Mouse (Mus musculus) midbrain, postnatal 0 days (tissue): ENCODE measurements at regions not wholly inside any gene's neighbourhood (a gene's known extent, or its start where the extent isn't known, plus 50 kb on each side); places are given as distances from the start of the nearest gene placed in this dataset.

Experiments used
- ATAC-seq: fragments of 200-750 bp; cut with Nextera tagmentation; 2 replicates; pipeline ENCODE4 v1.8.0; 2017; ENCODE audit warnings: moderate number of reproducible peaks, mild to moderate bottlenecking, moderate TSS enrichment, moderate library complexity; ENCODE audit not compliant: low FRiP score
- DNase-seq: peaks from one replicate; pipeline ENCODE4 v3.0.0-alpha.2; 2015; ENCODE audit warnings: low spot score
- H3K27ac ChIP-seq: fragments of 300-500 bp; sonication (generic); 2 replicates; pipeline ENCODE4 v1.5.1; 2014; ENCODE audit warnings: low read depth, mild to moderate bottlenecking, low read length, mixed read lengths
- H3K27me3 ChIP-seq: fragments of 300-500 bp; sonication (generic); 2 replicates; pipeline ENCODE4 v1.6.1; 2014; ENCODE audit warnings: low read length, control low read depth, mixed read lengths; ENCODE audit not compliant: insufficient read depth
- H3K36me3 ChIP-seq: fragments of 300-500 bp; sonication (generic); 2 replicates; pipeline ENCODE4 v1.6.1; 2014; ENCODE audit warnings: low read length, control low read depth, mixed read lengths; ENCODE audit not compliant: insufficient read depth
- H3K4me1 ChIP-seq: fragments of 300-500 bp; sonication (generic); 2 replicates; pipeline ENCODE4 v1.6.1; 2014; ENCODE audit warnings: mild to moderate bottlenecking, control low read depth, antibody characterized with exemption, low read length, mixed read lengths; ENCODE audit not compliant: insufficient read depth
- H3K4me2 ChIP-seq: fragments of 300-500 bp; sonication (generic); 2 replicates; pipeline ENCODE4 v1.6.1; 2014; ENCODE audit warnings: low read depth, mild to moderate bottlenecking, low read length, mixed read lengths; ENCODE audit not compliant: poor library complexity, severe bottlenecking
- H3K4me3 ChIP-seq: fragments of 300-500 bp; sonication (generic); 2 replicates; pipeline ENCODE4 v1.5.1; 2014; ENCODE audit warnings: low read depth, mild to moderate bottlenecking, low read length, moderate library complexity
- H3K9ac ChIP-seq: fragments of 300-500 bp; sonication (generic); replicated peaks from 2 replicates; pipeline ENCODE4 v1.6.1; 2014; ENCODE audit warnings: mild to moderate bottlenecking, low read length, moderate library complexity, mixed read lengths; ENCODE audit not compliant: poor library complexity, severe bottlenecking
- H3K9me3 ChIP-seq: fragments of 300-500 bp; sonication (generic); 2 replicates; pipeline ENCODE4 v1.6.1; 2016; ENCODE audit warnings: low read length, control low read depth
- CTCF ChIP-seq: IDR thresholded peaks from 2 replicates; pipeline ENCODE4 v1.5.1; 2016; ENCODE audit warnings: antibody characterized with exemption, mild to moderate bottlenecking
- WGBS: fragments of 180-500 bp; shearing (Covaris S2); extraction: QIAGEN DNeasy Blood & Tissue Kit; methylation state at CpG from one replicate; pipeline ENCODE4 v1.1.7; 2014; 5-methylcytosine and 5-hydroxymethylcytosine counted together

DNA sequence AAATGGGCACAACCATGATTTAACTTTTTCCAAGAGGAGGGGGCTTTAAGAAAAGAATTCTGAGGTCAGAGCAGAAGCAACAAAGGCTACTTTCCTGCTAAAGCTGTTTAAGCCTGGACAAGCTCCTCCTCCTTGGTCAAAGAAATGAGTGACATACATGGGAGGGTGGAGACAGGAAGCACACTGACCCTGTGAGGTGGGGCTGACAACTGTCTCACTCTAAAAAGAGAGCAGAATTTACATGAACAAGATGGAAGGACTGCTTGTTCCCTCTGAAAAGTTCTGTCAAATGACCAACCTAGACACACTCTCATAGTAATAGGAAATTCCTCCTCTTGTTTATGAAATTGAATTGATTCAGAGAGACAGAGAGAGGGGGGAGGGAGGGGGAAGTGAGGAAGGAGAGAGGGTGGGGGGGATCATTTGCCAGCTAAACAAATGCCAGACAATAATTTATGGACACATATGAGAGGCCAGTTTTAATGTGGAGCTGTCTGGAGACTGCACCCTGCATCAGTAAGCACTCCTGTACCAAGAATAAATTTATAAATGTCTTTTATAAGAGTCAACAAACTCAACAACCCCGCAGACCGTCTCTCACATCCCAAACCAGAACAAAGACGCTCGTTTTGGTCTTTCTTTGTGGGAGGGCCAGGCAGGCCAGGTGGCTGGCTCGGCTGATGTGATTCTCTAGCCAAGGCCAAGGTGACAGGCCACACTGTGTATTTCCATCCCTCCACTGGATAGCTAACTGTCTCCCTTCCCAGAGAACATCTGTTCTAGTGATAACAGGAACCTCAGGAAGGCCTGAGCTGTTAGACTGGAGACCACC, 110.6 kb upstream of the Stc2 start:
- Histone ChIP-seq H3K4me2 (no peak overlapping the region), H3K9ac (no peak overlapping the region), H3K36me3 (no peaks in the 10 kb centered on the region), H3K4me1 (no peaks in the 10 kb centered on the region), H3K4me3 (no peak overlapping the region), H3K27me3 (no peaks in the 10 kb centered on the region), H3K9me3 (no peaks in the 10 kb centered on the region), H3K27ac (no peak overlapping the region)
- TF ChIP-seq CTCF = no peak
- no peak for DNase-seq
- WGBS = 82% methylated on average over 5 of the region's 5 CpGs
- no peak for ATAC-seq

GRCm38 (mm10) chr11:31477763-31478162, 107.9 kb upstream of the Stc2 start:
- no peak overlapping the region for H3K4me2 ChIP-seq
- no peak overlapping the region for H3K9ac ChIP-seq
- WGBS = 68% methylated on average over 1 of the region's 1 CpGs
- ATAC-seq = no peak
- no peak overlapping the region for H3K4me3 ChIP-seq
- TF ChIP-seq CTCF = no peak
- no peak overlapping the region for H3K27ac ChIP-seq
- H3K27me3 ChIP-seq = no peaks in the 10 kb centered on the region
- H3K36me3 ChIP-seq = no peaks in the 10 kb centered on the region
- no peak for DNase-seq
- H3K4me1 ChIP-seq = no peaks in the 10 kb centered on the region
- H3K9me3 ChIP-seq = no peaks in the 10 kb centered on the region

GRCm38 (mm10) chr11:31477104-31477503, 107.2 kb upstream of the Stc2 start:
- ATAC-seq = no peak
- H3K27me3 ChIP-seq = no peaks in the 10 kb centered on the region
- no peak overlapping the region for H3K9ac ChIP-seq
- H3K27ac ChIP-seq = no peak overlapping the region
- H3K4me2 ChIP-seq = no peak overlapping the region
- no peak for TF ChIP-seq CTCF
- H3K4me3 ChIP-seq = no peak overlapping the region
- no peaks in the 10 kb centered on the region for H3K9me3 ChIP-seq
- no peaks in the 10 kb centered on the region for H3K4me1 ChIP-seq
- no peak for DNase-seq
- H3K36me3 ChIP-seq = no peaks in the 10 kb centered on the region
- WGBS = 65% methylated on average over 3 of the region's 3 CpGs

- Histone ChIP-seq H3K9me3 (no peaks in the 10 kb centered on the region), H3K27me3 (no peaks in the 10 kb centered on the region), H3K27ac (no peak overlapping the region), H3K36me3 (no peaks in the 10 kb centered on the region), H3K4me2 (no peak overlapping the region), H3K4me3 (no peak overlapping the region), H3K9ac (no peak overlapping the region), H3K4me1 (no peaks in the 10 kb centered on the region)
- WGBS = 59% methylated on average over 4 of the region's 4 CpGs
- ATAC-seq = no peak
- no peak for DNase-seq
- no peak for TF ChIP-seq CTCF
Measured at GRCm38 (mm10) chr11:31473017-31473416, 103.1 kb upstream of the Stc2 start.

DNA sequence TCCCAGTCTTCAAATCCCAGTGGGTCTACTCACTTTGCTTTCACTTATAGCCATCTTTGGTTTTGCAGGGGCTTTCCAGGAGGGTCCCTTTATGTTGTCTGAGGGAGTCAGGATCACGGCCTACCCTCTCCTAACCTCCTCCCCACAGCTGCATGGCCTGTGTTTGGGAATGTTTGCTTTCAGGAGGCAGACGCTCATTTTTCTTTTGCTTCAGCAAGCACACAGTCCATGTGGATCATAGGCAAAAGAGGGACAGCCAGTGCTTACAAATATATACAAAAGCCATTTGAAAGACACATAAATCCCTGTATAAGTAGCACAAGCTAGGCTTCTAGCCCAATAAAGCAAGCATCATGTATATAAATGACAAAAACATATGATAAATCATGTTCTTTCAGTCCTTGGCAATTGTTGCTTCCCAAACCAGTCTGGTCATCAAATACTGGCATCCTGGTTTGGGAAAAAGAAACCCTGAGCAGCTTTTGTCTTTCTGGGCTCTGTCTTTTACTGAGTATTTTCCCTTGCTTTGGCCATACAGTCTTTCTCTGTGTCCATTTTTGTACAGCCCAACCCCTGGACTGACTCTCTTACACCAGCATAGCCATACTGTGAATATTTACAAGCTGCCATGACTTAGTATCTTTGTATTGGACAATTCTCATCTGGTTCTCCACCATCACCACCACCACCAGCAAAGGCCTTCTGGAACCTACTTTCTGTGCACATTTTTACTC, 101.0 kb upstream of the Stc2 start:
- H3K9me3 ChIP-seq = no peaks in the 10 kb centered on the region
- 79% methylated on average over 2 of the region's 2 CpGs for WGBS
- H3K27me3 ChIP-seq = no peaks in the 10 kb centered on the region
- no peak for DNase-seq
- no peaks in the 10 kb centered on the region for H3K36me3 ChIP-seq
- no peak for ATAC-seq
- H3K4me2 ChIP-seq = no peak overlapping the region
- H3K9ac ChIP-seq = no peak overlapping the region
- H3K4me1 ChIP-seq = no peaks in the 10 kb centered on the region
- H3K4me3 ChIP-seq = no peak overlapping the region
- no peak for TF ChIP-seq CTCF
- H3K27ac ChIP-seq = no peak overlapping the region

GRCm38 (mm10) chr11:31464844-31465243, 95.0 kb upstream of the Stc2 start:
- no peaks in the 10 kb centered on the region for H3K36me3 ChIP-seq
- no peak for ATAC-seq
- no peaks in the 10 kb centered on the region for H3K4me1 ChIP-seq
- no peak overlapping the region for H3K9ac ChIP-seq
- no peak overlapping the region for H3K27ac ChIP-seq
- WGBS = 80% methylated on average over 1 of the region's 1 CpGs
- no peaks in the 10 kb centered on the region for H3K9me3 ChIP-seq
- H3K27me3 ChIP-seq = no peaks in the 10 kb centered on the region
- DNase-seq = no peak
- H3K4me3 ChIP-seq = no peak overlapping the region
- TF ChIP-seq CTCF = no peak
- H3K4me2 ChIP-seq = no peak overlapping the region
